Mouse (Mus musculus) olfactory bulb, adult 2 months (tissue): ENCODE measurements at regions not wholly inside any gene's neighbourhood (a gene's known extent, or its start where the extent isn't known, plus 50 kb on each side); places are given as distances from the start of the nearest gene placed in this dataset.

Experiments used
- CTCF ChIP-seq: fragments of 200-500 bp; IDR thresholded peaks from 2 replicates; pipeline ENCODE4 v1.5.1; 2012; ENCODE audit warnings: low read depth, mild to moderate bottlenecking, low read length, moderate library complexity; ENCODE audit not compliant: insufficient read depth
- POLR2A ChIP-seq: fragments of 200-500 bp; IDR thresholded peaks from 2 replicates; pipeline ENCODE4 v1.6.1; 2012; ENCODE audit warnings: mild to moderate bottlenecking, low read depth, low read length, moderate library complexity; ENCODE audit not compliant: insufficient read depth

DNA sequence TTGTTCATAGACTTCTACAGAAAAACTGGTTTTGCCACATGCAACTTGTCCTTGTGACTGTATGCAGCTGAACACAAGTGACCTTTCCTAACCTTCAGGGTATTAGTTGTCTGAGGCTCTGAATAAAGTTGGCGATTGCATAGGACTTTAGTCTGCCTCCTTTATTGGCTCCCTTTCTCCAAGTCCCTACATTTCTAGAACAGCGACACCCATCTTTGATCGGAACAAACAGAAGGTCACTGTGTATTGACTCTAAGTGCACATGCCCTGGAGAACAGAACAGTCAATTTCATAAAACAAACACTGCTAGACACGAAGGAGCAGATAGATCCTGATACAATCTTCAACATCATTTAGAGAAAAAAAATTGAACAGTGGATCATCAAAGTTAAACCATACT lies 60.2 kb upstream of the Rbms3 start:
- TF ChIP-seq CTCF = no peak
- TF ChIP-seq POLR2A = no peak
